Mouse (Mus musculus) limb, embryonic 14.5 days (tissue): ENCODE data around the gene Gm17482. TPM values are rescaled to one million over a fixed set of nuclear protein-coding genes. Genes with fewer than 3 reads are reported as not detected.

Experiments used
- ATAC-seq: fragments of 200-750 bp; cut with Nextera tagmentation; 2 replicates; pipeline ENCODE4 v1.8.0; 2017; ENCODE audit warnings: low read depth, moderate number of reproducible peaks, moderate TSS enrichment; ENCODE audit not compliant: low FRiP score
- DNase-seq: peaks from one replicate; pipeline ENCODE4 v3.0.0-alpha.2; 2015; ENCODE audit warnings: low spot score
- H3K27ac ChIP-seq: fragments of 300-500 bp; sonication (generic); replicated peaks from 2 replicates; pipeline ENCODE4 v1.5.1; 2014; ENCODE audit warnings: low read depth, mild to moderate bottlenecking, low read length, moderate library complexity, mixed read lengths
- H3K27me3 ChIP-seq: fragments of 300-500 bp; sonication (generic); 2 replicates; pipeline ENCODE4 v1.6.1; 2014; ENCODE audit warnings: low read length, mixed read lengths; ENCODE audit not compliant: control insufficient read depth, insufficient read depth
- H3K36me3 ChIP-seq: fragments of 300-500 bp; sonication (generic); 2 replicates; pipeline ENCODE4 v1.6.1; 2014; ENCODE audit warnings: mild to moderate bottlenecking, low read length, moderate library complexity, mixed read lengths; ENCODE audit not compliant: control insufficient read depth, insufficient read depth
- H3K4me1 ChIP-seq: fragments of 300-500 bp; sonication (generic); 2 replicates; pipeline ENCODE4 v1.6.1; 2014; ENCODE audit warnings: antibody characterized with exemption, low read length, mixed read lengths; ENCODE audit not compliant: control insufficient read depth, insufficient read depth
- H3K4me2 ChIP-seq: fragments of 300-500 bp; sonication (generic); replicated peaks from 2 replicates; pipeline ENCODE4 v1.6.1; 2014; ENCODE audit warnings: low read depth, mild to moderate bottlenecking, low read length, moderate library complexity; ENCODE audit not compliant: severe bottlenecking
- H3K4me3 ChIP-seq: fragments of 300-500 bp; sonication (generic); replicated peaks from 2 replicates; pipeline ENCODE4 v1.5.1; 2014; ENCODE audit warnings: low read length
- H3K9ac ChIP-seq: fragments of 300-500 bp; sonication (generic); 2 replicates; pipeline ENCODE4 v1.6.1; 2014; ENCODE audit warnings: mild to moderate bottlenecking, low read depth, low read length, moderate library complexity; ENCODE audit not compliant: severe bottlenecking
- H3K9me3 ChIP-seq: fragments of 300-500 bp; sonication (generic); 2 replicates; pipeline ENCODE4 v1.6.1; 2016; ENCODE audit warnings: low read length; ENCODE audit not compliant: control insufficient read depth
- POLR2A ChIP-seq: fragments of 200-500 bp; IDR thresholded peaks from 2 replicates; pipeline ENCODE4 v1.8.0; 2012; ENCODE audit warnings: inconsistent platforms, mild to moderate bottlenecking, moderate library complexity, borderline replicate concordance; ENCODE audit not compliant: insufficient read depth, insufficient read length; ENCODE audit errors: extremely low read depth
- WGBS: fragments of 180-500 bp; shearing (Covaris S2); extraction: QIAGEN DNeasy Blood & Tissue Kit; methylation state at CpG from one replicate; pipeline ENCODE4 v1.1.7; 2014; 5-methylcytosine and 5-hydroxymethylcytosine counted together
- polyA plus RNA-seq, 2 experiments: library from polyadenylated mRNA; depleted of rRNA in 1 of 2; stranded (reverse) in 1 of 2; unstranded in 1 of 2; fragments of >200 nt; fragmentation: Nextera tagmentation in 1 of 2; extraction: Ambion mirVana in 1 of 2; gene quantifications; 2 replicates each; pipeline versions ENCODE4 v1.2.1 to v1.2.3; 2012 to 2014

Gene Gm17482
- polyA plus RNA-seq, 2 experiments, result not detected

GRCm38 (mm10) chr6:115273346-115273745 is 46.2 kb downstream of the Gm17482 start:
- no peak for TF ChIP-seq POLR2A
- H3K4me2 ChIP-seq, result no peak overlapping the region
- DNase-seq, result no peak
- no peaks in the 10 kb centered on the region for H3K9me3 ChIP-seq
- H3K27ac ChIP-seq, result no peak overlapping the region
- no peak for ATAC-seq
- no peaks in the 10 kb centered on the region for H3K36me3 ChIP-seq
- H3K27me3 ChIP-seq, result no peaks in the 10 kb centered on the region
- H3K4me3 ChIP-seq, result no peak overlapping the region
- WGBS, result 76% methylated on average over 10 of the region's 10 CpGs
- H3K9ac ChIP-seq, result no peak overlapping the region
- H3K4me1 ChIP-seq, result peaks cover 10% of the 10 kb centered on the region

- DNase-seq, result no peak
- no peaks in the 10 kb centered on the region for H3K27me3 ChIP-seq
- peaks cover 10% of the 10 kb centered on the region for H3K4me1 ChIP-seq
- WGBS, result 70% methylated on average over 9 of the region's 9 CpGs
- no peaks in the 10 kb centered on the region for H3K9me3 ChIP-seq
- no peaks in the 10 kb centered on the region for H3K36me3 ChIP-seq
- no peak for TF ChIP-seq POLR2A
- H3K27ac ChIP-seq, result no peak overlapping the region
- H3K4me2 ChIP-seq, result no peak overlapping the region
- no peak overlapping the region for H3K9ac ChIP-seq
- no peak for ATAC-seq
- H3K4me3 ChIP-seq, result no peak overlapping the region
Measured at GRCm38 (mm10) chr6:115274705-115275104, 47.6 kb downstream of the Gm17482 start.

- DNase-seq, result no peak
- no peak for ATAC-seq
- Histone ChIP-seq H3K9me3 (no peaks in the 10 kb centered on the region), H3K36me3 (no peaks in the 10 kb centered on the region), H3K9ac (no peak overlapping the region), H3K4me2 (no peak overlapping the region), H3K27me3 (no peaks in the 10 kb centered on the region), H3K27ac (no peak overlapping the region), H3K4me3 (no peak overlapping the region), H3K4me1 (peaks cover 10% of the 10 kb centered on the region)
- TF ChIP-seq POLR2A, result no peak
- 90% methylated on average over 10 of the region's 10 CpGs for WGBS
Measured at GRCm38 (mm10) chr6:115275116-115275815, 48.1 kb downstream of the Gm17482 start.

GRCm38 (mm10) chr6:115278086-115278485 is 50.9 kb downstream of the Gm17482 start:
- DNase-seq (no peak), ATAC-seq (no peak)
- no peaks in the 10 kb centered on the region for H3K36me3 ChIP-seq
- H3K4me3 ChIP-seq, result no peak overlapping the region
- no peak overlapping the region for H3K4me2 ChIP-seq
- no peak overlapping the region for H3K9ac ChIP-seq
- H3K9me3 ChIP-seq, result no peaks in the 10 kb centered on the region
- no peak overlapping the region for H3K27ac ChIP-seq
- no peak for TF ChIP-seq POLR2A
- WGBS, result 81% methylated on average over 8 of the region's 8 CpGs
- H3K27me3 ChIP-seq, result no peaks in the 10 kb centered on the region
- no peaks in the 10 kb centered on the region for H3K4me1 ChIP-seq

- DNase-seq (no peak), ATAC-seq (no peak)
- Histone ChIP-seq H3K4me3 (no peak overlapping the region), H3K4me2 (no peak overlapping the region), H3K27me3 (no peaks in the 10 kb centered on the region), H3K4me1 (no peaks in the 10 kb centered on the region), H3K27ac (no peak overlapping the region), H3K9me3 (no peaks in the 10 kb centered on the region), H3K36me3 (no peaks in the 10 kb centered on the region), H3K9ac (no peak overlapping the region)
- TF ChIP-seq POLR2A, result no peak
- 49% methylated on average over 2 of the region's 2 CpGs for WGBS
Measured at GRCm38 (mm10) chr6:115279639-115280038, 52.5 kb downstream of the Gm17482 start.
